Mouse (Mus musculus): ENCODE data around the gene Adgrf3. TPM values are rescaled to one million over a fixed set of nuclear protein-coding genes. Genes with fewer than 3 reads are reported as not detected.

Adgrf3 gene
- total RNA-seq, 2 experiments from 2014 or later: 0.59 TPM; not detected in 1

DNA sequence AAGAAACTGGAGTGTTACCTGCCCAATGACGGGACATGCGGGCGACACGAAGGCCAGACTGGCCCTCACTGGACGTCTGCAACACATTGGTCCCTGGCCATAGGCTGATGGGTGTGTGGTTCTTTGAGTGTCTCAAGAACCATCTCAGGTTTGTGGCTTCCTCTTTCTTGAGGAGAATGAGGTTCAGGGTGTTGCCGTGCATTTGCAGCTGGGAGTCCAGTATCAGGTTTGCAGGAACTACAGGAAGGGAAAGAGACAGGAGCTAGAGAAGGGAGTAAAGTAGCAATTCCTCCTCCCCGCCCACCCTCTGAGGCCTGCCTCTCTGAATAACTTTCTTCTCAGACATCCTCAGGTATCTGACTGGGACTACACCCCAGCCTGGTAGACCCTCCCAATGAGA, 3.3 kb downstream of the Adgrf3 start:
- DNase-seq: no peak

DNA sequence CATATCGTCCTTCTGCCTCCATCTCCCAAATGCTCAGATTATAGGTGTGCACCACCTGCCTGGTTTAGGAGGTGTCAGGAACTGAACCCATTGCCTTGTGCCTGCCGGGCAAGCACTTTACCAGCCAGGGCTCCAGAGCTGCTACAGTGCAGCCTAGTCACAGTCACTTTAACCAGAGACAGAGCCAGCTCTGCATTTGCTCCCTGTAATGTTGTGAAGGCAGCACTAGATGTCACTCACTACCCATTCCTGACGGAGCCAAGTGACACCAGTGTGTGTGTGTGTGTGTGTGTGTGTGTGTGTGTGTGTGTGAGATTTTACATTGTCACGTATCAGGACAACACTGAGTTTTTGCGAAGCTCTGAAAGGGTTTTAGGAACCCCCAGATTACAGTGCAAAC, 4.0 kb downstream of the Adgrf3 start:
- peak in 1 of 2 experiments; percentile 35 for DNase-seq

- DNase-seq: no peak
Observed at GRCm38 (mm10) chr5:30198257-30198656, 7.3 kb downstream of the Adgrf3 start.

DNA sequence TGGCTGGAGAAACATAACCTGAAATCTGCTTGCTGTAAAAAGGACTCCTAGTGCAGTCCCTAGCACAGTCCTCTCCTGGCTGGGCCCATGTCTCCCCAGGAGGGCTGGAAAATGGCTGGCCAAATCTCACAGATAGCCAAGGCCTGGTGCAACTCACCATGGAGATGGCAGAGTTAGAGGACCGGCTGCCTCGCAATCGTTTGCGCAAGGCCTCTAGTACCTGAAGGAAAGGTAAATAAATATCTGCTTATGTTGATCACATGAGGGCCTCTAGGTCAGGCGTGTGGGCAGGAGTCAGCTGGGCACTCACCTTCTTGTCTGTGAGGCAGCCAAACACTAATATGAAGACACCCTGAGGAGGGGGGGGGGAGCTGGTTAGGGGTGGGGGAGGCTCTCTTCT, 10.2 kb downstream of the Adgrf3 start:
- no peak for DNase-seq

DNA sequence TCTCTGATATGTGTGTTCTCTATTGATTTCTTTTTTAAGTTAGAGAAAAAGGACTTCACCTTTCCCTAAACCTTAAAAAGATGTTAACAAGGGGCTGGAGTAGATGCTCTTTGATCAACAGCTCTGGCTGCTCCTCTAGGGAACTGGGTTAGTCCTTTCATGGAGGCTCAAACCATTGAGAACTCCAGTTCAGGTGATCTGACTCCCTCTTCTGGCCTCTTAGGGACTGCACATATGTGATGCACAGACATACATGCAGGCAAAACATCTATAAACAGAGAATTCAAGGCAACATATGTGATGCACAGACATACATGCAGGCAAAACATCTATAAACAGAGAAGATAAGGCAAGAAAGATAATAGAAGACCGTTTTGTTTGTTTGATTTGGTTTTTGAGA, 13.1 kb downstream of the Adgrf3 start:
- DNase-seq: no peak

- DNase-seq: no peak
Observed at GRCm38 (mm10) chr5:30187687-30188485, 17.6 kb downstream of the Adgrf3 start.

DNA sequence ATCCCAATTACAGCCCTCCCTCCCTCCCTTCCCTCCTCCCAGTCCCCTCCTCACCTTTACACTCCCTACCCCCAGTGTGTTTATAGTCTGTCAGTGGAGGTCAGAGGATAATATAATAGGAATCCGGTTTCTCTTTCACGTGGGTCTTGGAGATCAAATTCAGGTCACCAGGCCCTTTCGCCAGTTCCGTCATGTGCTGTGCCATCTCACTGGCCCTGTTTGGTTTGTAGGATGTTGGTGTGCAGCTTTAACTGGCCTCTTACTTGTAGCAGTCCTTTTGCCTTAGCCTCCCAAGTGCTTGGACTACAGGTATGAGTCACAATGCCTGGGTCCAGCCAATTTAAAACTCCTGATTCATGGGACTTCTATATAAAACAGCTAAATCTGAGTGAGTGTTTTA, 29.7 kb downstream of the Adgrf3 start:
- DNase-seq: no peak

DNA sequence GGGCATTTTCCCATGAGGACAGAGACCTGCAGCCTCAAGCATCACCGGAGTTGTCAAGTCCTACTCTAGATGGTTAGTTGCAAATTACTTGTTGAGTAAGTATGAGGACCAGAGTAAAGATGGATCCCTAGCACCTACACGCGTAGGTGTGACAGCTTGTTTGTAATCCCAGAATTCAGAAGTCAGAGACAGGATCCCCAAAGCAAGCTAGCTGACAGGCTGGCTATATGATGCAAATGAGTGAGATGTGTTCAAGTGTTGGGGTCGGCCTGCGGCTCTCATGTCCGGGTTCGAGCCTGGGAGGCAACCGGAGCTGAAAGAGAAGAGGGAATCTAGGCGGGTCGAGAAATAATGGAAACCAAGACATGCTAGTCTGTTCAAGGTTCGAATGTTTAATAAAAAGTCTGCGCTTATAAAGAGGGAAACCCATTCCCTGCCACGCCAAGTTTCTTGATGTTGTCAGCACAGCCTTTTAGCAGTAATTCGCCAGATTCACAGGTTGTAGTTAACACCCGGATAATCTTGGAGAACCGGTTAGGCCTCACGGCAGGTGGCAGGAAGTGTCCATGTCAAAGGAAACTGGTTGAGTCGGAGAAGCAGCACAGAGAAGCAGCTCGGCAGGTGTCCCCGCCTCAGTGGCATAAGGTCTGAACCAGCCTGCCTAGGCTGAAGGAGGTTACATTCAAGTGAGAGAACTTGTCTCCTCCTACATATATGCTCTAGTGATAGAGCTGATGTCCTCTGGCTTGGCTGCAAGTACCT, 32.4 kb downstream of the Adgrf3 start:
- DNase-seq: no peak

GRCm38 (mm10) chr5:30172115-30172514, 33.4 kb downstream of the Adgrf3 start:
- DNase-seq: peak; percentile 45 to 67

DNA sequence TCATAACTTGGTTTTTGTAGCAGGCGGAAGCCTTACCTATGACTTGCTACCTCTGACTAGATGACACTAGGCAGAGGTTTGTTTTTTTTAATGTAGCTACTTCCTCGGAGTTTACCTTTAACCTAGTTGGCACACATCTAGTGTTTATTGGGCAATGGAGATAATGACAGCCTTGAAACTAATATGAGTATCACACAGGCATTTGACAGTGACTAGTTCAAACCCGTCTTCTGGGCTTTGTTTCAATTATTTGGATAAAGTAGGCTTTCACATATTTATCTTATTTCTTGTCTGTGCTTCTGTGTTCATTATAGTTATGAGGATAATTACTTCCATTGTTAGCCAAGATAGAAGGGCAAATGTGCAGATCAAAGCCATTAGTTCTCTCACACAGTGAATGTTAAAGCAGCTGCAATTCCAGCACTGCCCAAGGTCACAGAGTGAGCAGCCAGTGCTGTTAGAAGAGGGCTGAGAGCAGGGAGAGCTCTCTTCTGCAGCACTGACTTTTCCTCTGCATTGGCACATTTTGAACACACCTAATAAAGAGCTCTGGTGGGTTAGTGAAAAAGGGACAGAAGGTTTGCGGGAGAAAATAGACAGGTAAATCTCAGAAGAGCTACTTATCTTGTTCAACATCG, 35.1 kb downstream of the Adgrf3 start:
- DNase-seq: peak in 1 of 2 experiments; percentile 60

- no peak for DNase-seq
Observed at GRCm38 (mm10) chr5:30165234-30165946, 40.1 kb downstream of the Adgrf3 start.

GRCm38 (mm10) chr5:30162339-30162738, 43.2 kb downstream of the Adgrf3 start:
- DNase-seq: no peak

DNA sequence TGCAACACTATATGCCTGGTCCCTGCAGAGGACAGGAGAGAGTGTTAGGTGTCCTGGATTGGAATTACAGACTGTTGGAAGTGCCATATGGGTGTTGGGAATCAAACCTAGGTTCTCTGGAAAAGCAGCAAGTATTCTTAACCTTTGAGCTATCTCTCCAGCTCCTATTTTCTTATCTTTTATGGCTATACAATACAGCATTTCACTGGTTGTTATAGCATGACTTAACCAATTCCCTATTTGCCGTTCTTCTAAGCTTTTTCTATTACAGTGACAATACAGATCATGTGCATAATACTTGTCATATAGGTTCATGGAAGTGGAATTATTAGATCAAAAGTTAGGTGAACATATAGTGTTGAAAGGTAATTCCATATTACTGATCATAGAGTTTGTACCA, 43.7 kb downstream of the Adgrf3 start:
- no peak for DNase-seq

GRCm38 (mm10) chr5:30159601-30160000, 45.9 kb downstream of the Adgrf3 start:
- peak; percentile 66 to 69 for DNase-seq

DNA sequence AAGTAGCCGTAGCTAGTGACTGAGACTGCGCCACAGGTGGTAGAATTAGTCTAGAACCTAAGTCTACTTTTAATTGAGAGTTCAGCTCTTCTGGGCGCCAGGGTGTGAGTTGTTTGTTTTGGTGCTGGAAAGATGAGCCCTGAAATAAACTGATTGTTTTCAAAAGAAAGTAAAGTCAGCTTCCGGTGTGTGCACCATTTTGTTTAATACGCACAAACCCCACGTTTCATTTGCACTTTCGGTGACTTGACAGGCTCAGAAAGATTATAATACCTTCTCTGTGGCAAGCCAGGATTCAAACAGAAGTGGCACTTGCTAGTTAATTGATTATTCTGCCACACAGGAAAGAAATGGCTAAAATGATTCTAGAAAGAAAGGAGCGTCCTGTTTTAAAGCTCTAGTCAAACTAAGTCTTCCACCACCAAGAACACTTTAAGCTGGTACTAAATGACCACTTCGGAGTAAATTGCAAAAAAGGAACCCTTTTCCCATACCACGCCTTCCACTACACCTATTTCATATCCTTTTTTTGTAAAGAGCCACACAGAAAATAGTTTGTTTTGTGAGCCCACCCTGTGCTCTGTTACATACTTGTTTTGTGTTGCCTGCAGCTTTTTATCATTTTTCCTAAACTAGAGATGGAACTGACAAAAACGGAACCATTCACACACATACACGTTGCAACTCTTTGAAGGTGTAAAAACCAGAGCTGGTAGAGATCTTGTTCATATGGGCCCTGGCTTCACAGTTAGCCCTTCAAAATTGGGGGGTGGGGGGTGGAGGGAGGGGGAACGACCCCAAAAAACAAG, 49.5 kb downstream of the Adgrf3 start:
- no peak for DNase-seq

DNA sequence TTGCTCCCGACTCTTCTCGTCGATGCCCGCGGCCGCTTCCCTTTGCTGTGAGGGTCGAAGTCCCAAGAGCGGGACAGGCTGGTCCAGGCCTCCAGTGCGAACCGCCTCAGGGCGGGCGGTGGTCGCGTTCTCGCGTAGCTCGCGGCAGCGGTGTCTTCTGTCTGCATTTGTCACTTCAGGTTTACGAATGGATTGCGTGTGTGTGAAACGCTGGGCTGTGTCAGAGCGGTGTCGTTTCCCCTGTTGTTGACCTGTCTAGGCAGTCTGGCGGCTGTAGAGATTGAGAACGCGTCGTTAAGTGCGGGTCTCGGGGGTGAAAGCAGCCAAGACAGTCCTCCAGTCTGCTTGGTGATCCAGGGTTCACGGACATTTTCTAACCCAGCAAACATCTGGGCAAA, 50.1 kb downstream of the Adgrf3 start:
- no peak for DNase-seq

DNA sequence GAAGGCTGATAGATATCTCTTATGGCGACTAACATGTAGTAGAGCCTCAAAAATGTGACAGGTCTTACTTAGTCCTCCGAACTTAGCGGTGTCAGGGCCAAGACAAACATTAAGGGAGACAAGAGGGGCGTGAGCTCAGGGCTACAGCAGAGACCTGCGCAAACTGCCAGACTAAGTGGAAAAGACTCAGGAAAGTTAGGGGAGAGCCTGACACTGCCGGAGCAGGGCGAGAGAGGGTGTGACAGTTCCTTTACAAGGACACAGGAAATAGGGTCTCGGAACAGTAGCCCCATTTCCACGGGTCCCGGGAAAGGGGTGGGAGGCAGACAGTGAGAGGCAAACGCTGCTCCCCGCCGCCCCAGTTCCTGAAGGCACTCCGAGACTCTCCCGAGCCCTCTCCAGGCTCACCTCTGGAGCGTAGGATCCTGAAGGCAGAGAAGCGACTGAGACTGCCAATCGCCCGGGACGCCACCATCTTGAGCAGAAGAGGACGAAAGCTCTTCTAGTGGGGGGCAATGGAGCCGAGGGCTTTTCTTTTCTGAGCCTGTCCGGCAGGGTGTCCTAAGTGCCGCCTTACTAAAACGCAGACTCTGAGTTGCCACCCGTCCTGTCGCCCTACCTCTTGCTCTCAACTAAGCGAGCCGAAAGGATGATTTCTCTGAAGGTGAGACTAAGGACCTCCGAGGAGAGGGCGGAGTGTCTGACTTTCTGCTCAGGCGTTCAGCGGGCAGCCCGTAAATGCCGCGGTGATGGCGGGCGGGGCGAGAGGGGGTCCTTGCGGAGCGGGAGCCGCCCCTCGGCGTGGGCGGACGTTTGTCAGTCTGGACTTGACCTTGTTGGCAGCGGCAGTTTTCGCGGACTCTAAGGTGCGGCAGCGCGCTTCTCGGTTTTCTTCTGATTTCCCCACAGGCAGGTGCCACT, 50.8 kb downstream of the Adgrf3 start, which contains the start of the genes Hadha and Hadhb:
Gene Hadha (minus strand): TSS at position 689 of the 921 bp plus-strand sequence.
Gene Hadhb (plus strand): TSS at position 775 of the 921 bp plus-strand sequence.
- peak; percentile 94 to 98 for DNase-seq

DNA sequence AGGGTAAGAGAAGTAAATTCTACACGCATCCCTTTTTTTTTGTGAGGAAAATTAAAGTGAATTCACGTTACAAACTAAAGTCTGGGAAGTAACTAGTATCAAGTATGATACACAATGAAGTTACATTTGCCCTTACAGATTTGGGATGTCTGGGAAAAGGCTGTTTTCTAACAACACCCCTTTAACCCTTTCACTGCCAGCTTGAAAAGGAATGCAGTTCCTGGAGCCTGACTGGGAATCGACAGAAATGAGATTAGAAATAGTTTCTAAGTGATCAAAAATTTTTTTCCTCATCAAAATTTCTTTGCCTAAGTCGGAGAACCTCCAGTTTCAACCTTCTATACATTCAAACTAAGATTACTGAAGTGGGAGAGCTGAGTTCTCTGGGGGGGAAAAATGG, 51.5 kb downstream of the Adgrf3 start:
- DNase-seq: no peak

GRCm38 (mm10) chr5:30153222-30153621, 52.3 kb downstream of the Adgrf3 start:
- peak in 1 of 2 experiments; percentile 9 for DNase-seq

GRCm38 (mm10) chr5:30152413-30152812, 53.1 kb downstream of the Adgrf3 start:
- DNase-seq: peak in 1 of 2 experiments; percentile 19
